Mouse (Mus musculus) lung, adult 10 weeks (tissue): ENCODE measurements around the gene Nlrp5. TPM values are rescaled to one million over a fixed set of nuclear protein-coding genes. Genes with fewer than 3 reads are reported as not detected.

Source experiments
- polyA plus RNA-seq: library from polyadenylated mRNA; stranded (reverse); fragments of 350-450 nt; fragmentation: Illumina TruSeq; extraction: RNeasy Lipid Tissue Mini Kit (QIAGEN cat#74804); gene quantifications from one replicate; pipeline ENCODE4 v1.2.3, GENCODE M21; 2014; ENCODE audit warnings: low read depth, low replicate concordance; ENCODE audit not compliant: insufficient read depth

Nlrp5 gene
- polyA plus RNA-seq = not detected

DNA sequence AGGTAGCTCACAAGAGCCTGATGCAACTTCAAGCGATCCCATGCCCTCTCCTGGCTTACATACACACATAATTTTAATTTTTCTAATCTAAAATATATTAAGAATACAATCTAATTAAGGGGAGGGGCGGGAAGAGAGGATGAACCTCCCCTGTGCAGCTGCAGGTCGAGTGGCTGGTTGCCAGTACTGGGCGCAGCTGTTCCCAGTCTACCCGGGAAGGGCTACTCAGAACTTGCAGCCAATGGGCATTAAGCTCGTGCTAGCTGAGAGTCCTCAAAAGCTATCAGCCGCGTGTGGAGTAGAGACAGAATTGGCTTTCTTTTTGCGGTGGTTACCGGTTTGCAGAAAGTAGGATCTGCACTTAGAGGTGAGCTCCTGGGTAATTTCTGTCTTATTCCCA lies at the start of gene Nlrp5:
TSS of gene Nlrp5 (plus strand) at position 301 of the 400 bp plus-strand sequence.

Other genes starting within 250 kb of the Nlrp5 start
- not detected for gene Gm10662, start 241.4 kb upstream of the Nlrp5 start, polyA plus RNA-seq
- gene Vmn1r165, start 168.6 kb upstream of the Nlrp5 start, polyA plus RNA-seq = not detected
- gene Vmn1r166, start 134.2 kb upstream of the Nlrp5 start, polyA plus RNA-seq = not detected
- not detected for gene Gm6902, start 107.0 kb upstream of the Nlrp5 start, polyA plus RNA-seq
- gene Nlrp4e, start 84.7 kb upstream of the Nlrp5 start, polyA plus RNA-seq = not detected
- gene Vmn1r167, start 121.3 kb downstream of the Nlrp5 start, polyA plus RNA-seq = not detected
- not detected for gene Vmn1r168, start 153.8 kb downstream of the Nlrp5 start, polyA plus RNA-seq
- not detected for gene Vmn1r169, start 189.6 kb downstream of the Nlrp5 start, polyA plus RNA-seq
- not detected for gene Vmn1r170, start 220.3 kb downstream of the Nlrp5 start, polyA plus RNA-seq
- gene Vmn1r171, start 244.8 kb downstream of the Nlrp5 start, polyA plus RNA-seq = not detected